Mouse (Mus musculus) gastrocnemius, postnatal 36 days (tissue): ENCODE results near the gene Nxpe2. TPM values are rescaled to one million over a fixed set of nuclear protein-coding genes. Genes with fewer than 3 reads are reported as not detected.
A peak's percentile ranks its signal among the peaks of the same experiment; 100 is the strongest.

ENCODE experiments used
- DNase-seq, 2 experiments: peaks; one replicate each; pipeline ENCODE4 v3.0.0; 2022
- intact Hi-C: fragments of 180-260 bp; cut with DNase I; formaldehyde crosslinking; loops from one replicate; pipeline ENCODE4 v1.15.1; 2025
- long read RNA-seq, 2 experiments: library from polyadenylated mRNA; stranded (forward); transcript quantifications; one replicate each; pipeline ENCODE4 v2.0.0; 2021
- total RNA-seq, 2 experiments: library from RNA; stranded (reverse); gene quantifications; 2 replicates each; pipeline ENCODE4 v1.2.3; 2021

Nxpe2 gene
- under 1 TPM; 0.18 to 0.74 TPM for total RNA-seq
- long read RNA-seq, experiment 1, partial matches to known transcripts, result 0 of 1 reads
- long read RNA-seq, experiment 1, other reads (novel, unspliced or antisense), result 1 of 1 reads
- long read RNA-seq, experiment 2, partial matches to known transcripts, result 0 of 1 reads
- long read RNA-seq, experiment 2, other reads (novel, unspliced or antisense), result 1 of 1 reads

DNA sequence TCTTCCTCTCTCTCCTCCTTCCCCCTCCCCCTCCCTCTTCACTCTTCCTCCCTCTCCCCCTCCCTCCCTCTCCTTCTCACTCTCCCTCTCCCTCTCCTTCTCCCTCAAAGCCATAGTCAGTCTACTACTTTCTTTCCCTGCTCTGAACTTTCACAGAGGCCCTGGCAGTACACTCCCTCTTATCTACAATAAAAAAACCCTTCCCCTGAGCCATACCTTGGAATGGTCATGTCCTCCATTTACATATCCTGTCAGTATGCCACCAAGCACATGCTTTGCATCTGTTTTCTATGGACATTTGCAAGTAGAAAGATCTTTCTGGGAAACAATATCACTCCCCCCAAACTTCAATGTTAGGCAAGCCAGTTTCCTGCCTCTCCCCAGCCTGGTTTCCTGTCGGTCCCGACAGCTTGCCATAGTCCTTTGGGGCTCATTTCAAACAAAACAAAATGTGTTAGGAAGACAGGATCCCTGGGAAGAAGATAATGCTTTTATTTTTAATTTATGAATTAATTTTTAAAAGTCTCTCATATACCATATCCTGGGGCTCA is at the start of gene Nxpe2:
Gene Nxpe2 (minus strand): TSS at position 307 of the 551 bp plus-strand sequence.
- intact Hi-C loops, result no loop called here
- no peak for DNase-seq

DNA sequence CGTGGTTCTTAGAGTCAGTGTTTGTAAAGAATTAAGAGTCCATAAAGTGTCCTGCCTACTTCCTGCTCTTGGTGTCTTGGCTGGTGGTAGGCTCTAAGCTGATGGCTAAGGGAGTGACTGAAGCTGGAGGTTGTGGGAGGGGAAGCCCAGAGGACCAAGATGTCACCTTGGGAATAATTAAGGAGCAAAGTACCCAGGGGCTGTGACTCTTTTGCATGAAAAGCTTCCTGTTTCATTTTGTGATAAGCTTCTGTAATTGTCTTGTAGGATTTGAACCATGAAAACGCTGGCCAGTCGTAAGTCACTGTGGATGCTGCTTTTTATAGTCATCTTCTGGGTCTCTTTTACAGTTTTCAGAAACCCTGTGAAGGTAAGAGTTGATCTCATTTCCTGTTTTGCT is 36.7 kb upstream of the Nxpe2 start:
- no peak for DNase-seq
- intact Hi-C loops, result no loop called here

DNA sequence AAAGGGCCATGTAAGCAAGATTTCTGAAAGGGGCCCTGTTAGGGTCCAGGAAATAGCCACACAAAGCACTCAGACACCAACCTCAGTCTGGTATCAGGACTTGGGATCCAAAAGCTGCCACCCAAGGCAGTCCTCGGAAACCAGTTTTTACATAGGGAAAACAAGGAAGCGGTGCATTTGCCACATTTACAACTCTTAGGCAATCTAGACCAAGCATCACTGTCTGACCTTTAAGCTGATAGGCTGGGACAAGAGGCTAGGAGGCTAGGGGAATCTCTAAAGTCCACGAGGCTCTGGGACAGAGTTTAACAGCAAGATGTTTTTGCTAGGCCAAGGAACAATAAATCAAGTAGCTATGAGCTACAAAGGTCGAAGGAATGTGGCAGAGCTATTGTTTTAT is 35.2 kb upstream of the Nxpe2 start:
- intact Hi-C loops, result no loop called here
- no peak for DNase-seq

DNA sequence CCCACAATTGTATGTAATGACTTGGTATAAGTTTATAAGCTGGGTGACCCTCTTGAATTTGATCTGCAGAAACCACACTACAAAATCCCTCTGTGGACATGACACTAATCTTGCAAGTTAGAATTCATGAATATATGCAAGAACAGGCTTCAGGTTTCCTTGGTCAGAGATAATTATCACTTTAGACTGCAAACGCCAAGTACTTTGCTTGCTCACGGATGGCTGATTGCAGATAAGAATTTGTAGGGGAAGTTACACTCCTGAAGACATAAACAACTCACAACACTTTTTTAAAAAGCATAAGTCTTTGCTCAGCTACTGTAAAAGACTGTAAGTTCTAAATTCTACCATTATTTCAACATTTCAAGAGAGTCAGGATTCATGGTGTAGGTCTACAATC is 21.1 kb upstream of the Nxpe2 start:
- intact Hi-C loops, result no loop called here
- no peak for DNase-seq

DNA sequence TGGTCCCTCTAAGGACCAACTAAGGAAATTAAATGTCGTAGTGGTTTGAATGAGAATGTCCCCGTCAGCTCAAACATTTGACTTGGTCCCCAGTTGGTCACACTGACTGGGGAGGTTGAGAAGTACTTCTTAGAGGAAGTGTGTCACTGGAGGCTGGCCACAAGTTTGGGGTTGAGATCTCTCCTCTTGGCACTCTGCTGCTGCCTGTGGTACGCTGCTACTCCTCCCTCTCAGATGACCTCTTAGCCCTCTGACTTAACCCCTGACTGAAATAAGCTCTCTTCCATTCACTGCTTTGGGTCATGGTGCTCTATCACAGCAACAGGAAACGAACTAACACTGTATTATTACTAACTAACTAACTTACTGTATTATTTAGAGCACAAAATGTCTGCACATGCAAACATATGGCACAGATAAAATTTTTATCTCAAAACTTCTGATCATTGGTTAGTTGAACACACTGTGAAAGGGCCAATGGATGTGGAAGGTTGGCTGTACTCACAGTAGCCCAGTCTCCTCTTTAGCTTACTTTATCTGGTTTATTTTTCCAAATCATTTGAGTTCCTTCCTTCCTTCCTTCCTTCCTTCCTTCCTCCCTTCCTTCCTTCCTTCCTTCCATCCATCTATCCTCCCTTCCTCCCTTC is 20.1 kb upstream of the Nxpe2 start:
- intact Hi-C loops, result no loop called here
- no peak for DNase-seq

DNA sequence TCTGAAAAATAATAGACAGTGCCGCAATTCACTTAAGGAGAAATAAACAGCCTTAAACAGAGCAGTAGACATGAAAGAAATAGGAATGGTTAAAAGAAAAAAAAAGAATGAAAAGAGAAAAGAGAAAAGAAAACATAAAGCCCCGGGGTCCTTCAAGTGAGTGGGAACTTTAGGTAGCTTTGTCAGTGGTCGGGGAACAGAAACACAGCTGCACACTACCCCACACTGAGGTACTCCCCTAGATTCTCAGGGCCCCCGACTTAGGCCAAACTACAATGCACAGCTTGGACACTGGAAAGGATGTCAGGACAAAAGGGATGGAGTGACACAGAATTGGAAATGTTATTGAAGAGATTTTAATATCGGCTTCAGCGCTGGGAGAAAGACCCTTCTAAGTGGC is 9.5 kb upstream of the Nxpe2 start:
- intact Hi-C loops, result no loop called here
- no peak for DNase-seq

DNA sequence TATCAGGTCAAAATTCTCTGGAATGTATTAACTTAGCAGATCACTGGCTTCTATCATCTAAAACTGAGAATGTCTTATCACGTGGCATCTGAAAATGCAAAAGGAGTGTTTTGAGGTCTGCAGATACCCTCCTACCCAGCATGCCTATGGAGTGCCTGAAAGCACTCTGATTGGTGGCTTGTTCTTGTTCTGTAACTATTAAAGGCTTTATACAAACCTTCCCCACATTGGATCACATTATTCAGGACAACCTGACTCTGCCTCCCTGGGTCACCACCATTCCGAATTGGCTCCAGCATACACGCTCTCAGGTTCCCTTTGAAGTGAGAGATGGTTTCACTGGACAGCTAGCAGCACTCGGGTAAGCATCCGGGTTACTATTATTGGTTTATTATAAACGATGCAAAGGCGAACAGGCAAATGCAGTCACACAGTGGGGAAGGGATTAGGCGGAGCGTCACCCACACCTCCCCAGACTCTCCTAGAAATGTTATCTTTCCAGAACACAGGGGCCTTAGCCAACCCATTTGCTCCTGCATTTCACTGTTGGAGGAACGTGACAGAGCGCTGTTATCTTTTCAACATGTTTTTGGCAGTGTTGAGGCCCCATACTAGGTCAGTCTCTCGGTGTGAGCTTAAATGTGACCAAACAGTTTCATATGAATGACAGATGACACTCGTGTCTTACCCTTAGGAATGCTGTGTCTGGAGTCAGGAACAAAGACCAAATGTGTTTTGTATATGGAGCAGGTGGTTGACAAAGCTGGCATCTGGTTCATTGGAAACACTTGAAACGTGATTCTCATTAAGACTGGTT is 8.8 kb upstream of the Nxpe2 start:
- intact Hi-C loops, result no loop called here
- no peak for DNase-seq

DNA sequence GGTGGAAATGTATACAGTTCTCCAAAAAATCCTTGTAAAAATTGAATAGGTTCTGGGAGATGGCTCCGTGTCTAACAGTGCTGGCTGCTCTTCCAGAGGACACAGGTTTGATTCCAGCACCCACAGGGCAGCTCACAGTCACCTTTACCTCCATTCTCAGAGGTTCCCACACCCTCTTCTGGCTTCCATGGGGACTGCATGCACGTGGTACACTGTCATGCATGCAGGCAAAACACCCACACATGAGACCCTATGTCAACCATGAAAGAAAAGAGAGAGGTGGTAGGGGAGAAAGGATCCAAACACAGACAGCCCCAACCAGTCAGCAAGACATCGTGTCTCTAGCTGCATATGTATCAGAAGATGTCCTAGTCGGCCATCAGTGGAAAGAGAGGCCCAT is 7.6 kb upstream of the Nxpe2 start:
- no peak for DNase-seq
- intact Hi-C loops, result no loop called here

DNA sequence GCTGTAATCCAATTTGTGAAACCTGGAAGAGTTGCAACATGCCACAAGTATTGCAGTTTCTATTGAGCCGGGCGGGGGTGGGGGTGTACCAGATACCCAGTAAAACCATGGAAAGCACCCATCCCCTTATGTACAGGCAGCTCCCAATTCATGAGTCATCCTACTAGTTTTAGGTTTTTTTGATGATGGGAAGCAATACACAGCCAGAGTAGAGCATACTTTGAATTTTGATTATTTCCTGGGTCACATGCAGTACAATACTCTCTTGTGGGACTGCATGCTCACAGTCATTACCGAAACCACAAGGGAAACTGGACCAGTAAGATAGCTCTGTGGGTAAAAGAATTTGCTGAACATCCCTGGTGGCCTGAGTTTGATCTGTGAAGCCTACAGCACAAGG is 3.8 kb upstream of the Nxpe2 start:
- no peak for DNase-seq
- intact Hi-C loops, result no loop called here

DNA sequence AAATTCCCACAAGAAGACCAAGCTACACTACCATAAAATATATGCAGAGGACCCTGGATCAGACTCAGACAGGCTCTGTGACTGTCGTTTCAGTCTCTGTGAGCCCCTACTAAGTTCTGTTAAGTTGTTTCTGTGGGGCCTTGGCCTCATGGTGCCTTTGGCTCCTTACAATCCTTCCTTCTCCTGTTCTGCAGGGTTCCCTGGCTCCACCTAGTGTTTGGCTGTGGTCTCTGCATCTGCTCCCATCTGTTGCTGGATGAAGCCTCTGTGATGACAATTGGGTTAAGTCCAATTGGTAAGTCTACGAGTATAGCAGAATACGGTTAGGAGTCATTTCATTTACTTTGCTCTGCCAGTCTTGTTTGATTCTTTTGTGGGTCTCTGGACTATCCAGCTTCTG is 1.5 kb upstream of the Nxpe2 start:
- intact Hi-C loops, result loop anchor here (1.0 kb wide), 1 partner anchor 88 kb away; no protein-coding TSS in a partner anchor
- peak; percentile 75 to 76 for DNase-seq

DNA sequence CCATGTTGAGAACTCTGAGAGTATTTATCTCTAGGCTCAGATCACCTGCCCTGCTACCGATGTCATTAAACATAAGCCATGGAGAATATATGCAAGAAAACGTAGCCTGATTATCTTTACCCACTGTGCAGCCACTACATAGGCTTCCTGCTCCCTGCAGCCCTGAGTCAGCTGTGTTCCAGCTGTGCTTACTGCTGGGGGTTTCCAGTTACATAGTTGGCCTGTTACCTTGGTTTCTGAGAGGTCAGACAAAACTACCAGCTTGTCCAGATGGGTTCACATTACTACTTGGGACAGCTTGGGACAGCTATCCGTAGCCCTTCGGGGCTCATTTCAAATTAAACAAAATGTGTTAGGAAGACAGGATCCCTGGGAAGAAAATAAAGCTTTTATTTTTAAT is 868 bp upstream of the Nxpe2 start:
- intact Hi-C loops, result loop anchor here (1.0 kb wide), 1 partner anchor 88 kb away; no protein-coding TSS in a partner anchor
- no peak for DNase-seq

DNA sequence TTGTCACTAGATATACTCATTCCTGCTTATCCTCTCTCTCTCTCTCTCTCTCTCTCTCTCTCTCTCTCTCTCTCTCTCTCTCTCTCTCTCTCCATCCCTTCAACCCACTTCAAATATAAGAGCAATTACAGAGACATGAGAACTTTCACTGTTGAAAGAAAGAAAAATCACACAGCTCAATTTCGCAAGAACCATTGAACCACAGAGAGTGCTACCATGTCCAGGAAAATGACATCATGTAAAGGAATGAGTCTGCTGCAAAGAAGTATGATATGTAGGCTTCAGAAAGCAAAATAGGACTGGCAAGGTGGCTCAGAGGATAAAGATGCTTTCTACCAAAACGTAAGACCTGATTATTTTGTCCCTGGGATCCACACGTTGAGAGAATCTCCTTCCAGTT is 7.4 kb downstream of the Nxpe2 start:
- no peak for DNase-seq
- intact Hi-C loops, result no loop called here

DNA sequence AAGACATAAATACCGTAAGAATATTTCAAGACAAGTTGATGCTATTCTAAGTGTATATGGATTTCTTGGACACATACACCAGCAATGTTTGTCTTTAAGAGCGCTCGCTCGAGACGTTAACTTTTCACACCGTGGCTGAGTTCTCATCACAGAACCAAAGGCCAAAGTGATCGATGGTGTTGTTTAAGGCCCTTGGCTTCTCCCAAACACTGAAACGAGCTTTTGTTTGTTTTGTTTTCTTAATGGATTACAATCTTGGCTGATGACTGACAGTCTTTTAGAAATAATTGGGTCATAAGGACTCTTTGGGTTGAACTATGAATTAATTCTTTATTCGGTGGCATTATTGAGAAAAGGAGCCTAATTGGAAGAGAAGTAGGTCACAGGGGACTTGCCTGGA is 7.8 kb downstream of the Nxpe2 start:
- intact Hi-C loops, result no loop called here
- DNase-seq, result no peak

DNA sequence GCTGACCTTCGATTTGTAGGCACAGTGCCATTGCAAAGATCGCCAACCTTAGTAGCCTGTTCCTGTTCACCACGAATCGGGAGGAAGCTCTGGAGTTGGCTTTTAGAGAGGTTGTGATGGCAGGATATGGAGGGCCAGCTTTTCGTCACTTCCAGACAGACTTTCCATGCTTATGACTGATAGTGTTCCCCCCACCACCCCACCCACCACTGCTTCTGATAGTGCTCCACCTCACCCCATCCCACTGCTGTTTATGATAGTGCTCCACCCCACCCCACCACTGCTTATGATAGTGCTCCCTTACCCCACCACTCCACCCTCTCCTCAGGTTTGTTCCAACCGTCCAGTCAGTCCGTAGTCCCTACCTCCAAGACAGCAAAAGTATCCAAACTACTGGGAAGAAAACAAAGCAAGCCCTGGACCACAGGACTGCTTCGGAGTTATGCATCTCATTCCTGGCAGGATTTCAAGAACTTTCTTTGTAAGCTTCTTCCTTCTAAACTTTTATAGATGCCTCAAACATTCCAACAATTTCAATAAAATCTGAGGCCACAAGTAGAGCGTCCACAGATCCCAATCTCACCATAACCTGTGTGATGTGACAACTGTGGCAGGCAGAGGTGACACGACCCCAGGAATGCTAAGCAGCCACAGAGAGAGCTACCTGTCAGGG is 12.4 kb downstream of the Nxpe2 start:
- DNase-seq, result no peak
- intact Hi-C loops, result no loop called here

DNA sequence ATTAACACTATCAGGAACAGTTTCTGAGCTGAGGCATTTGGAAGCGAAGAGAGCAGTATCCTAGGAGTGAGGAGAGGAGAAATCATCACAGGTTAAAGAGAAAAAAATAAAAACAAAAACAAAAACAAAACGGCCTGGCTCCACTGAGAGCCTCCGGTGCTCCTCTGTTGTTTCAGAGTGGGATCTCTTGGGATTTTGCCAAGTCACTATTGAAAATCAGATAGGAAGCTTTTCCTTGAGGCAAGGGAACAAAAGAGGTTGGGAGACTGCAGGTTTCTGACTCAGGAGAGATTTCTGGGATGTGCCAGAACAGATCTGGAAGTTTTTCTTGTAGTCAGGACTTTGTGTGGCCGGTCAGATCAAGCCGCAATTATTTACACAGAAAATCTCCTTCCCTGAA is 13.7 kb downstream of the Nxpe2 start:
- intact Hi-C loops, result no loop called here
- DNase-seq, result no peak

DNA sequence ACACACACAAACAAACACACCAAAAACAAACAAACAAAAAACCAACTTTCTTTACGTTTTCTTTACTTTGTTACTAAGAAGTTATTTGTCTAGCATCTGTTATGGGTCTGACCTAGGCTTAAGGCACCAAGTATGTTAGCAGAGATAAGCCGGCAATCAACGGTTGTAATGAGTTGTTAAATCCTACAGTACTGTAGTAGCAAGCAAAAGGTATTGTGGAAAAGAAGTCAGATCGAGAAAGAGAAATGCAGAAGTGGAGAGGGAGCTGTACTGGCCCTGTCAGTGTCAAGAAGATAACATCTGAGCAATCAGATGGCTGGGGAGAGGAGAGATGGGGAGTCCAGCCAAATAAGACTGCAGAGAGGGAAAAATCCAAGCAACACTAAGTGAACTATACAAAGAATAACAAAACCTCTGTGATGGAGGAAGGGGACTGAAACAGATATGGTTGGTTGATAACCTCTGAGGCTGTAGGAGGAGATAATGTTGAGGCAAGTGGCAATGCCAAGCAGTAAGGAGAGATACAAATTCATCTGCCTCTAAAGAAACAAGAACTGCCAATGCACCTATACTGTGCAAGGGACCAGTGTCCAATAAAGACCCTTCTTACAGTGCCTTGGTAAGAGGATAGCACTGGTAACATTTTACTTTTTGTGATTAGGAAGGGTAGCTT is 14.3 kb downstream of the Nxpe2 start:
- intact Hi-C loops, result no loop called here
- DNase-seq, result no peak

DNA sequence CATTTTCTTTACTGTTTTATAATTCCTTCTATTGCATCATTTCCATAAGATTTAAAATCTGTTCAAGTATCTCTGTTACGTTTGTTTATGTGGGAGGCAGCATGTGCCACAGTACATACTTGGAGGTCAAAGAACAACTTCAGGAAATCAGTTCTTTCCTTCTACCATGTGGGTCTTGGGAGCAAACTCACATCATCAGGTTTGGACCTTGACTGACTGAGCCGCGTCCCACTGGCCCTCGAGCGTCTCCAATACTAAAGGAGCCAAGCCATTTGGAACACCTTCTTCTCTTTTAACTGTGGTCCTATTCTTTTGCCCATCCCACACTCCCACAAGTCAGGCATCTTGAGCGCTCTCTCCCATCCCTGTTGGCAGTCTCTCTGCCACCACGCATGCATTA is 23.7 kb downstream of the Nxpe2 start:
- intact Hi-C loops, result no loop called here
- DNase-seq, result no peak

DNA sequence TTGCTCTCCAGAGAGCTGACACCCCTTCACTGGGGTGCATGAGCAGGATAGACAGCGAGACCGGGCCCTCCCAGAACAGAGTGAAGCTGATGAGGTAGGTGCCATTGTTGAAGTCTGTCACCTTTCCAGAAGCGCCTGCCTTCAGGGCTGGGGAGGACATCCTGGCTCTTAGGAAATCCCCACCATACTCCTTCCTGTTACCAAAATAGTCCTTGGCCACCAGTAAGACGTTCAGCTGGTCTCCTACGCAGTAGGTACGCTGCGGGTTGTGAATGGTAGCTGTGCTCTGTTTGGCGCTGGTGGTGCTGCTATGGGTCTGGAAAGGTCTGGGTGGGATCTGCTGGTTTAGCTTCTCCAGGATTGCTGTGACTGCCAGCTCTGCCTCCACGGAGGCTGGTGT is 26.9 kb downstream of the Nxpe2 start:
- intact Hi-C loops, result no loop called here
- peak in 1 of 2 experiments; percentile 17 for DNase-seq

DNA sequence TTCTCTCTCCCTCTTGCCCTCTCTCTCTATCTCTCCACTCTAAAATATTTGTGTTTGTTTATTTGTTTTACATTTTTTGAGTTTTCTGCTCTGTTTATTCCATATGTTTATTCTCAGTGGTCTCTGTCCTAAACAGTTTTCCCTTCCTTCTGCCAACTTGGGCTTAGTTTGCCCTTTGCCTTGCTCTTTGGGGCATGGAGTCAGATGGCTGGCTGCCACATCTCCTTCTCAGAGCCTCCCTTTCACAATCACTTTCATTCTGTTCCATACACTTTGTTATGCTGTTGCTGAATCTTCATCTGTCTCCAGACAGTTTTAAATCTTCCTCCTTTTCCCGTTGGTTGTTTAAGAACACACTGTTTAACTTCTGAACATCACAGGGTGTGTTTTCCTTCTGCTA is 37.4 kb downstream of the Nxpe2 start:
- DNase-seq, result no peak
- intact Hi-C loops, result no loop called here

DNA sequence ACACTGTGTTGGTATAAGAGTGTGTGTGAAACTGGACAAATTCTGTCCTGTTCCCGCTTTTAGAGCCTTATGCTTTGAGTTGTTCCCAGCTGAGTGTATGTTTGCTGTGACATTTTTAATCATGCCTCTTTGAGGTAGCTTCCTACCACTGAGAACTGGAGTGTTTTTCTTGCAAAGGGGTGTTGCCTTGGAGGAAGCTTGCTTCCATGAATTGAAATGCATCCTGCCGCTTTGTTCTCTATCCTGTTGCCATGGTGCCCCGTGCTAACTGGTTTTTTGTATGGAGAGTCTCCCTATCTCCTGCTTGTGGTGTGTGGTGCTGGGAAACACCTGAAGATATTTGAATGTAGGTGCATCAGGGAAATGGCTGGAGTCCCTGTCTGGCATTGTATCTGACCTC is 39.1 kb downstream of the Nxpe2 start:
- DNase-seq, result no peak
- intact Hi-C loops, result no loop called here
